Mouse (Mus musculus) liver, embryonic 13.5 days (tissue): ENCODE data around the gene Dnaja1. TPM values are rescaled to one million over a fixed set of nuclear protein-coding genes. Genes with fewer than 3 reads are reported as not detected.
A peak's percentile ranks its signal among the peaks of the same experiment; 100 is the strongest.

Source experiments
- ATAC-seq: fragments of 200-750 bp; cut with Nextera tagmentation; 2 replicates; pipeline ENCODE4 v1.8.0; 2017; ENCODE audit warnings: low read depth, mild to moderate bottlenecking, moderate number of reproducible peaks, moderate library complexity
- DNase-seq: peaks from one replicate; pipeline ENCODE4 v3.0.0; 2022
- H3K27ac ChIP-seq: fragments of 300-500 bp; sonication (generic); 2 replicates; pipeline ENCODE4 v1.5.1; 2015; ENCODE audit warnings: moderate library complexity, mild to moderate bottlenecking, inconsistent platforms
- H3K27me3 ChIP-seq: fragments of 300-500 bp; sonication (generic); 2 replicates; pipeline ENCODE4 v1.6.1; 2015; ENCODE audit warnings: mild to moderate bottlenecking, inconsistent platforms
- H3K36me3 ChIP-seq: fragments of 300-500 bp; sonication (generic); 2 replicates; pipeline ENCODE4 v1.6.1; 2015; ENCODE audit warnings: mild to moderate bottlenecking, inconsistent platforms
- H3K4me1 ChIP-seq: fragments of 300-500 bp; sonication (generic); replicated peaks from 2 replicates; pipeline ENCODE4 v1.6.1; 2015; ENCODE audit warnings: inconsistent platforms
- H3K4me2 ChIP-seq: fragments of 300-500 bp; sonication (generic); 2 replicates; pipeline ENCODE4 v1.6.1; 2015; ENCODE audit warnings: inconsistent platforms, mild to moderate bottlenecking, moderate library complexity
- H3K4me3 ChIP-seq: fragments of 300-500 bp; sonication (generic); replicated peaks from 2 replicates; pipeline ENCODE4 v1.5.1; 2015; ENCODE audit warnings: mild to moderate bottlenecking, inconsistent platforms
- H3K9ac ChIP-seq: fragments of 300-500 bp; sonication (generic); 2 replicates; pipeline ENCODE4 v1.6.1; 2015; ENCODE audit warnings: mild to moderate bottlenecking, inconsistent platforms
- H3K9me3 ChIP-seq: fragments of 300-500 bp; sonication (generic); replicated peaks from 2 replicates; pipeline ENCODE4 v1.6.1; 2016; ENCODE audit warnings: inconsistent platforms
- whole genome bisulfite sequencing: fragments of 180-500 bp; shearing (Covaris S2); methylation state at CpG from one replicate; pipeline ENCODE4 v1.1.7; 2015; ENCODE audit not compliant: insufficient replicate concordance; 5-methylcytosine and 5-hydroxymethylcytosine counted together
- polyA plus RNA-seq: library from polyadenylated mRNA; unstranded; fragments of >200 nt; fragmentation: Nextera tagmentation; extraction: Ambion mirVana; gene quantifications from 2 replicates; pipeline ENCODE4 v1.2.1, GENCODE M21; 2015

Dnaja1 gene
- polyA plus RNA-seq: 198 and 259 TPM in 2 replicates

DNA sequence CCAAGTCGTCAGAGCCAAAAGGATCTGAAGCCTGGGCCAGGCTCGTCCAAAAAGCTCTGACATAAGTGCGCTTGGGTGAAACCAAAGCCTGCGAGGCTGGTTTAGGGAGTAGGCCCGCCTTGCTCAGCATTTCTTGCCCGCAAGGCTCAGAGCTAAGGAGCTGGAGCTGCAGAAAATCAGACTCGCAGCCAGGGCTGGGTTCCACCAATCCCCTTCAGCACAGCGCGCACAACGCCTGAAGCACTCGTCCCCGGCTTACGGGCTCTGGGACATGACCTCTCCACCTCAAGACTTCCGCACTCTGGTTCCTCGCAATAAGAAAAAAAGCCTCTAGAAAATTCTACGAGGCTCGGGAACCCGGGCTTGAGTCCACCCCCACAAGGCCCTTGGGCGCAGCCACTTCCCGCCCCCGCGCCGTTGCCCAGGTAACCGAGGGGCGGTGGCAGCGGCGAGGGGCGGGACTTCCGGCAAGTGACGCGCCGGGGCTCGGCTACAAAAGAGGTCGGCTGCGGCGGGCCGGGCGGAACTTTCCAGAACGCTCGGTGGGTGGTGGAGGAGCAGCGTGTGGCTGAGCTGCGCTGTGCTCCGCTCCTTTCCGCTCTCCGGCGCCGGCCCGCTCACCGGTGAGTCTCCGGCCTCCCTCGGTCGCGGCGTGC lies at the start of gene Dnaja1:
Dnaja1 (plus strand) TSS at position 140 of the 656 bp plus-strand sequence.
- H3K4me1 ChIP-seq: peaks cover 50% of the 10 kb centered on the region
- no peaks in the 10 kb centered on the region for H3K27me3 ChIP-seq
- DNase-seq (peak; percentile 92), ATAC-seq (peak; percentile 87)
- H3K27ac ChIP-seq: peak within 1 kb of the TSS; percentile 96
- no peaks in the 10 kb centered on the region for H3K9me3 ChIP-seq
- peaks cover 31% of the 10 kb centered on the region for H3K36me3 ChIP-seq
- under 1% methylated on average over 54 of the region's 54 CpGs for whole genome bisulfite sequencing
- H3K4me3 ChIP-seq: peak within 1 kb of the TSS; percentile 98
- H3K4me2 ChIP-seq: peak within 1 kb of the TSS; percentile 90
- peak within 1 kb of the TSS; percentile 95 for H3K9ac ChIP-seq

DNA sequence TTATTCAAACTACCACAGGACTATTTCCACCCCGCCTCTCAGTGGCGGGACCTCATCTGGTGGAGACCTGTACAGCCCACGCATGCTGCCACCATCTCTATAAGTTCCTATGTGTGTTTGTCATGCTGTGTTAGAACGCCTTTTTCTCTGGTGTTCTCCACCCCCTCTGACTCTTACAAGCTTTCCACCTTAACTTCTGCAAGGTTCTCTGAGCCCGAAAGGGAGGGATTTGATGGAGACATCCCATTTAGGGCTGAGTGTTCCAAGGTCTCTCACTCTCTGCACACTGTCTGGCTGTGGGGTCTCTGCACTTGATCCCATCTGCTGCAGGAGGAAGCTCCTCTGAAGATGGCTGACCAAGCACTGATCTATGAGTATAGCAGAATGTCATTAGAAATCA lies 48.4 kb upstream of the Dnaja1 start:
- Histone ChIP-seq H3K9ac (no peak overlapping the region), H3K27ac (no peak overlapping the region), H3K4me1 (0 out of 2 replicates have a peak, but pooled peaks cover 4% of the 10 kb centered on the region), H3K27me3 (0 out of 2 replicates have a peak, but pooled peaks cover 4% of the 10 kb centered on the region), H3K9me3 (no peaks in the 10 kb centered on the region), H3K36me3 (no peaks in the 10 kb centered on the region), H3K4me3 (no peak overlapping the region), H3K4me2 (no peak overlapping the region)
- DNase-seq (no peak), ATAC-seq (no peak)
- 68% methylated on average over 5 of the region's 5 CpGs for WGBS

DNA sequence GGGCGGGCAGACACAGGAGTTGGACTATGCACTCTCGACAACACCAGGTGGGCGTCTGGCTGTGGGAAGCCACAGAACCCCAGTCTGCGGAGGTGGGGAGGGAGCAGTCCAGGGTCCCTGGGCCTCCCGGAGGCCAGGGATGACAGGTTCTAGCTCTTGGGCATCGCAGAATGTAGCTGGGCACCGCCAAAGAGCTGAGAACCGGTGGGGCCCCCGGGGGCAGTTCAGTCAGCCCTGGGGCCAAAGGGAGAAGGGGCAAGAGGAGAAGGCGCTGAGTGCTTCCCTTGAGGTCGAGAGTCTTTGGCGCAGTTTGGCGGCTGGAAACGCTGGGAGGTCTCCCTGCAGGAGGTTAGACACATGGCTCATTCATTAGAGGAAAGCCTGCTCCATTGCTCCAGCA lies 45.6 kb upstream of the Dnaja1 start:
- H3K4me3 ChIP-seq: no peak overlapping the region
- DNase-seq (no peak), ATAC-seq (peak; percentile 43; the same call in 1 of the 2 replicates)
- H3K4me1 ChIP-seq: 0 out of 2 replicates have a peak, but pooled peaks cover 4% of the 10 kb centered on the region
- H3K4me2 ChIP-seq: 0 out of 2 replicates have a peak overlapping the region, but pooled peaks have one; percentile 4
- H3K9ac ChIP-seq: no peak overlapping the region
- 0 out of 2 replicates have a peak, but pooled peaks cover 4% of the 10 kb centered on the region for H3K27me3 ChIP-seq
- no peak overlapping the region for H3K27ac ChIP-seq
- whole genome bisulfite sequencing: 16% methylated on average over 14 of the region's 14 CpGs
- no peaks in the 10 kb centered on the region for H3K9me3 ChIP-seq
- no peaks in the 10 kb centered on the region for H3K36me3 ChIP-seq

DNA sequence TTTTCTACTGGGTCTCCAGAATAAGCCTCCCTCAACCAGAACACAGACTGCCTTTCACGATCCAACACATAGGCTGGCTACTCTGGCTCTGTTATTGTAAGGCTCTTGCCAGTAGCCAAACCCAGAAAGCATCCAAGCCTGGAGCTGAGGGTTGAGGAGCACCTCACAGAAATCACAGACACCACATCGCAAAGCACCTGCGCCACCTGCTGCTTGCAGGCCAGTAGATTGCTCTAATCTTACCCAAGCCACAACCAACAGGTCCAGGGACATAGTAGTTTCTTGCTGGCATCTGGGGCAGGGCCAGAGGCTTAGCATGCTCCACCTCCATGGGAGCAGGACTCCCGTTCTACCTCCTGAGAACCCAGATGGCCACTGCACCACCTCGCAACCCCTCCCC lies 44.8 kb upstream of the Dnaja1 start:
- DNase-seq: no peak
- H3K27me3 ChIP-seq: 0 out of 2 replicates have a peak, but pooled peaks cover 4% of the 10 kb centered on the region
- no peaks in the 10 kb centered on the region for H3K9me3 ChIP-seq
- H3K36me3 ChIP-seq: no peaks in the 10 kb centered on the region
- no peak overlapping the region for H3K4me2 ChIP-seq
- 0 out of 2 replicates have a peak, but pooled peaks cover 4% of the 10 kb centered on the region for H3K4me1 ChIP-seq
- ATAC-seq: no peak
- H3K4me3 ChIP-seq: no peak overlapping the region
- 30% methylated on average over 5 of the region's 5 CpGs for WGBS
- no peak overlapping the region for H3K27ac ChIP-seq
- no peak overlapping the region for H3K9ac ChIP-seq

DNA sequence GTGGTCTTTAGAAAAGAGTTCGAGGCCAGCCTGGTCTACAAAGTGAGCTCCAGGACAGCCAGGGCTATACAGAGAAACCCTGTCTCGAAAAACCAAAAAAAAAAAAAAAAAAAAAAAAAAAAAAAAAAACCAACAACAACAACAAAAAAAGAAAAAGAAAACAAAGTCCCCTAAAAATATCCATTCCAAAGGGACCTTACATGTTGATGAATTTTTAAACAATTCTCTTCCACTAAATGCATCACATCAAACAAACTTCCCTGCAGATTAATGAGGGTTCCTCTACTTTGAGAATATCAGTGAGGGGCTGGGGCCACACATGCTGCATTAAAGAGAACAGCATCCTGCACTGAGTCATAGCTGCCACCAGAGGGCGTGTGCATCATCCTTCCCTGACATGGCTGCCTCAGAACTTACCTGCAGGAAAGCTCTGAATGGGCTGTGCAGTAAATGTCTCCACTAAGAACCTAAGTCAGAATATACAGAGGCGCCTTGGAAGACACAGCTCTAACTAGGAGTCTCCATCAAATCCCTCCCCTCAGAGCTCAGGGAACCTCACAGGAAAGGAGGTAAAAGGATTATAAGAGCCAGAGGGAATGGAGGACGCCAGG lies 41.6 kb upstream of the Dnaja1 start:
- DNase-seq (peak; percentile 22), ATAC-seq (no peak)
- 0 out of 2 replicates have a peak, but pooled peaks cover 4% of the 10 kb centered on the region for H3K27me3 ChIP-seq
- H3K4me2 ChIP-seq: no peak overlapping the region
- H3K27ac ChIP-seq: no peak overlapping the region
- H3K9ac ChIP-seq: no peak overlapping the region
- no peaks in the 10 kb centered on the region; the same call in 1 of the 2 replicates for H3K36me3 ChIP-seq
- no peaks in the 10 kb centered on the region for H3K9me3 ChIP-seq
- no peak overlapping the region for H3K4me3 ChIP-seq
- WGBS: 35% methylated on average over 5 of the region's 5 CpGs
- H3K4me1 ChIP-seq: 0 out of 2 replicates have a peak, but pooled peaks cover 4% of the 10 kb centered on the region

DNA sequence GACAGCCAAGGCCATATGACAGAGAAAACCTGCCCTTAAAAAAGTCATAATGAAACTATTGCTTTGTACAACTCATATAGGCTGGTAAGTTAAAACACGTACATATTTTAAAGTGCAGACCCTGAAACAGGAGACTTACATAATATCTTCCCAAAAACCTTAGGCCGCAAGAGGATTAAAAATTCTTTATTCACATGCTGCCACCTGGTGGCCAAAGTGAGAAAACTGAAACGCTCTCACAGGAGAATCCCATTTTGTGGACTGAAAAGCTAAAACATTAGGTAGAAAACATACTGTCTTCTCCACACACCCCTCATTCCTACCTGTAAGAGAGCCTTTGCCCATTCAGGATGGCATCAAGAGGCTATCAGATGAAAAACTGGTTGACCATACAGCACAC lies 40.0 kb upstream of the Dnaja1 start:
- Histone ChIP-seq H3K9ac (no peak overlapping the region), H3K4me3 (no peak overlapping the region), H3K36me3 (peaks cover 12% of the 10 kb centered on the region), H3K27ac (no peak overlapping the region), H3K9me3 (no peaks in the 10 kb centered on the region), H3K27me3 (no peaks in the 10 kb centered on the region), H3K4me2 (no peak overlapping the region), H3K4me1 (no peaks in the 10 kb centered on the region)
- ATAC-seq: no peak
- WGBS: 25% methylated on average over 3 of the region's 3 CpGs
- no peak for DNase-seq

DNA sequence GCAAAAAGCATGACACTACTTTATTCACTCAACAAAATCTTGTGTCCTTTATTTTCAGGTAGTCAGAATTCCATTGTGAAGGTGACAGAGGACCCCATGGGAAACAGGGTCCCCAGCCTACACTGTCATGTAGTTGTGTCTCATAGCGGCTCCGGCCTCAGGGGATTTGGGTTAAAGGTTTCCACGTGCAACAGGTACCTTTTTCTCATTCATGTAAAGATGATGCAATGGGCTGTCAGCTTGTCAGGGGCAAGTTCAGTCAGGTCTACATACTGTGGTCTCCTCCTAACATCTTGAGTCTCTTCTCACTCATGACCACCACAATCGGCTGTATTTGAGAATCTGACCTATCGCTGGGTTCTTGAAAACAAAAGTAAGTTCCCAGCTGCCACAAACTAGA lies 39.6 kb upstream of the Dnaja1 start:
- ATAC-seq: no peak
- 86% methylated on average over 5 of the region's 5 CpGs for WGBS
- DNase-seq: no peak

DNA sequence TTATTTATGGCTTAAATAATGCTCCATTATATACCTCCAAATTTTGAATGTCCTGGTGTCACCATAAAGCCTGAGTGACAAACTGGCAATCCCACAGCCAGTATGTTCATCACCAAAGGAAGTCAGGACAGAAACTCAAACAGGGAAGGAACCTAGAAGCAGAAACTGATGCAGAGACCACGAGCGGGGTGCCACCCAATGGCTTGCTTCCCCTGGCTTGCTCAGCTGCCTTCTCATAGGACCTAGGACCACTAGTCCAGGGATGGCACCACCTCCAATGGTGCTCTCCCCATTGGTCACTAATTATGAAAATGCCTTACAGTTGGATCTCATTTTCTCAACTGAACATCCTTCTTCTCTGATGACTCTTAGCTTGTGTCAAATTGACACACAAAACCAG lies 38.6 kb upstream of the Dnaja1 start:
- H3K4me1 ChIP-seq: no peaks in the 10 kb centered on the region
- H3K9me3 ChIP-seq: no peaks in the 10 kb centered on the region
- no peak overlapping the region for H3K9ac ChIP-seq
- H3K27me3 ChIP-seq: no peaks in the 10 kb centered on the region
- no peak for ATAC-seq
- no peak overlapping the region for H3K4me2 ChIP-seq
- peaks cover 19% of the 10 kb centered on the region for H3K36me3 ChIP-seq
- no peak for DNase-seq
- WGBS: 53% methylated on average over 2 of the region's 2 CpGs
- no peak overlapping the region for H3K27ac ChIP-seq
- no peak overlapping the region for H3K4me3 ChIP-seq

More for the DNA sequence above, 39.6 kb upstream of the Dnaja1 start:
- Histone ChIP-seq H3K27me3 (no peaks in the 10 kb centered on the region), H3K4me1 (no peaks in the 10 kb centered on the region), H3K27ac (no peak overlapping the region), H3K4me3 (no peak overlapping the region), H3K9me3 (no peaks in the 10 kb centered on the region), H3K4me2 (no peak overlapping the region), H3K36me3 (peaks cover 15% of the 10 kb centered on the region), H3K9ac (no peak overlapping the region)

DNA sequence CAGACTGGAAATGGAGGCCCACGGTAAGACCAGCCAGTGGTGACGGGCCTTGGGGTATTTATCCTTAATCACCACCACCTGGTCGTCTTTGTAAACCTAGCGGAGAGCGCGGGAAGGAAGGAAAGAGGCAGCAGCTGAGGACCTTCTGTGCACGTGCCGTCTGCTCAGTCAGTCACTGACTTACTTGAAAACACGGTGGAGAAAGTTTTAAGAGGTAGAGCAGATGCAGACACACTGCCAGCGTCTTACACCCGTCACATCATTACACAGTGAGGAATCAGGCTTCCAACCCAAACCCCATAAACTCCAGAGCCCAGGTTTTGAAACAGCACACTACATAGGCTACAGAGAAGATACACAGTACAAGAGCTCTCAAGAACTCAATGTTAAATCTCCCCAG lies 30.9 kb upstream of the Dnaja1 start:
- Histone ChIP-seq H3K27ac (no peak overlapping the region), H3K9me3 (no peaks in the 10 kb centered on the region), H3K36me3 (peaks cover 64% of the 10 kb centered on the region), H3K4me3 (no peak overlapping the region), H3K9ac (no peak overlapping the region), H3K4me2 (no peak overlapping the region), H3K4me1 (no peaks in the 10 kb centered on the region), H3K27me3 (no peaks in the 10 kb centered on the region)
- DNase-seq (no peak), ATAC-seq (no peak)
- 84% methylated on average over 11 of the region's 11 CpGs for WGBS

DNA sequence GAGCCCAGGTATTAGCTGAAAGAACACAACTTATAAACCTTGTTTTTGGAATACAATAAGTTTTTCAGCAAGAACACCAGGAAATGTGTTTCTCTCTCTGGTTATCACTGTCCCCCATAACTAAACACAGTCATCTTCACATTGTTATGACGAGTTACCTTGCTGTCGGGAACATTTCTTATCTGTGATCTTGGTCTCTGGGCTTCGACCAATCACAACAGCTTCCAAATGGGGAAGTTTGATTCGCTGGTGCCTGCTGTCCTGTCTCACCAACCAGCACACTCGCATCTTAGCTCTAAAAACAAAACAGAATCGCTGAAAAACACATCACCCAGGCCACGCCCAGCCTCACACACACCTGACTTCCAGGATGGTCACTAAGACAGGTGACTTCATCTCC lies 24.9 kb upstream of the Dnaja1 start:
- no peak overlapping the region for H3K4me3 ChIP-seq
- peaks cover 32% of the 10 kb centered on the region for H3K36me3 ChIP-seq
- ATAC-seq (no peak), DNase-seq (no peak)
- no peak overlapping the region for H3K27ac ChIP-seq
- H3K9me3 ChIP-seq: no peaks in the 10 kb centered on the region
- WGBS: 47% methylated on average over 7 of the region's 7 CpGs
- no peak overlapping the region for H3K9ac ChIP-seq
- no peaks in the 10 kb centered on the region for H3K27me3 ChIP-seq
- no peak overlapping the region for H3K4me2 ChIP-seq
- peaks cover 26% of the 10 kb centered on the region for H3K4me1 ChIP-seq

DNA sequence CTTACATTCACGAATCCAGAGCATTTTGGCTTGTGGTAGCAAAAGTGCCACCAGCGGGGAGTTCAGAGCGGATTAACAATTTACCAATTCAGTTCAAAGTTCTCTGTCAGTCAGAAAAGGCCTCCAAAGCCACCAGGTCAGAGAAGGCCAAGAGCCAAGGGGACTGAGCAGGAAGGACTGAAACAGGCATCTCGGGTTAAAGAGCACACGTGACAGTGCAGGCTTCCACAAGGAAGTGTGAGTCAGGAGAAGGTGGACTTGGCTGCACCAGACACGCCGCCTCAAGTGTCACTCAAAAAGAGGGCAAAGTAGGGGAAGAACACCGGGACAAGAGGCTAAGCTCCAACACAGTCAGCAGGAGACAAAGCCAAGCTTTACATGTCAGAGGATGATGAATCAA lies 21.7 kb upstream of the Dnaja1 start:
- WGBS: 57% methylated on average over 8 of the region's 8 CpGs
- Histone ChIP-seq H3K36me3 (peaks cover 5% of the 10 kb centered on the region; the same call in 1 of the 2 replicates), H3K4me1 (peaks cover 47% of the 10 kb centered on the region), H3K4me2 (no peak overlapping the region), H3K27me3 (no peaks in the 10 kb centered on the region), H3K9ac (no peak overlapping the region), H3K27ac (peak overlapping the region; percentile 66), H3K4me3 (no peak overlapping the region), H3K9me3 (no peaks in the 10 kb centered on the region)
- ATAC-seq: no peak
- DNase-seq: no peak
